Mouse (Mus musculus): Measurements from ENCODE around the gene Zfp574. TPM values are rescaled to one million over a fixed set of nuclear protein-coding genes. Genes with fewer than 3 reads are reported as not detected.

Gene Zfp574
- polyA plus RNA-seq, 1 experiment from 2014 or later = 12.9 TPM

- Histone ChIP-seq H3K4me3 (ENCODE audit: low read depth, low read length) (no peak overlapping the region), H3K9me3 (ENCODE audit: control insufficient read depth, low read length) (no peaks in the 10 kb centered on the region), H3K4me2 (replicated peaks; ENCODE audit: low read depth) (no peak overlapping the region), H3K27ac (replicated peaks) (no peak overlapping the region), H3K9ac (ENCODE audit: low read length) (no peak overlapping the region), H3K36me3 (ENCODE audit: control insufficient read depth, insufficient read depth, low read length) (no peaks in the 10 kb centered on the region), H3K4me1 (replicated peaks; ENCODE audit: control insufficient read depth, insufficient read depth) (no peaks in the 10 kb centered on the region), H3K27me3 (ENCODE audit: control insufficient read depth, insufficient read depth, low read length) (no peaks in the 10 kb centered on the region)
- ATAC-seq (ENCODE audit: low FRiP score, low TSS enrichment) (no peak), DNase-seq (ENCODE audit: low spot score) (no peak)
- TF ChIP-seq EP300 (optimal IDR thresholded peaks at IDR 0.05) (no peak), CTCF (IDR thresholded peaks at IDR 0.05; ENCODE audit: low read depth) (no peak)
- 59% methylated on average over 13 of the region's 13 CpGs for WGBS
Measured at GRCm38 (mm10) chr7:25121240-25121786, 48.9 kb downstream of the Zfp574 start.

GRCm38 (mm10) chr7:25125716-25126281 is 53.4 kb downstream of the Zfp574 start:
- no peaks in the 10 kb centered on the region for H3K9me3 ChIP-seq (ENCODE audit: control insufficient read depth, low read length)
- no peaks in the 10 kb centered on the region for H3K4me1 ChIP-seq (replicated peaks; ENCODE audit: control insufficient read depth, insufficient read depth)
- ATAC-seq (ENCODE audit: low FRiP score, low TSS enrichment) (no peak), DNase-seq (ENCODE audit: low spot score) (no peak)
- no peak for TF ChIP-seq CTCF (IDR thresholded peaks at IDR 0.05; ENCODE audit: low read depth)
- no peak for TF ChIP-seq EP300 (optimal IDR thresholded peaks at IDR 0.05)
- 71% methylated on average over 10 of the region's 10 CpGs for WGBS
- H3K4me3 ChIP-seq (ENCODE audit: low read depth, low read length) = no peak overlapping the region
- H3K27ac ChIP-seq (replicated peaks) = no peak overlapping the region
- no peak overlapping the region for H3K9ac ChIP-seq (ENCODE audit: low read length)
- H3K4me2 ChIP-seq (replicated peaks; ENCODE audit: low read depth) = no peak overlapping the region
- H3K27me3 ChIP-seq (ENCODE audit: control insufficient read depth, insufficient read depth, low read length) = no peaks in the 10 kb centered on the region
- H3K36me3 ChIP-seq (ENCODE audit: control insufficient read depth, insufficient read depth, low read length) = no peaks in the 10 kb centered on the region

- TF ChIP-seq CTCF (IDR thresholded peaks at IDR 0.05; ENCODE audit: low read depth) = no peak
- TF ChIP-seq EP300 (optimal IDR thresholded peaks at IDR 0.05) = no peak
- Histone ChIP-seq H3K9me3 (ENCODE audit: control insufficient read depth, low read length) (no peaks in the 10 kb centered on the region), H3K27ac (replicated peaks) (no peak overlapping the region), H3K9ac (ENCODE audit: low read length) (no peak overlapping the region), H3K27me3 (ENCODE audit: control insufficient read depth, insufficient read depth, low read length) (peaks cover 9% of the 10 kb centered on the region), H3K4me1 (replicated peaks; ENCODE audit: control insufficient read depth, insufficient read depth) (no peaks in the 10 kb centered on the region), H3K4me2 (replicated peaks; ENCODE audit: low read depth) (no peak overlapping the region), H3K4me3 (ENCODE audit: low read depth, low read length) (no peak overlapping the region), H3K36me3 (ENCODE audit: control insufficient read depth, insufficient read depth, low read length) (no peaks in the 10 kb centered on the region)
- ATAC-seq (ENCODE audit: low FRiP score, low TSS enrichment) (no peak), DNase-seq (ENCODE audit: low spot score) (no peak)
- WGBS = 57% methylated on average over 9 of the region's 9 CpGs
Measured at GRCm38 (mm10) chr7:25127971-25128370, 55.6 kb downstream of the Zfp574 start.

GRCm38 (mm10) chr7:25129390-25129979 is 57.1 kb downstream of the Zfp574 start:
- H3K36me3 ChIP-seq (ENCODE audit: control insufficient read depth, insufficient read depth, low read length) = no peaks in the 10 kb centered on the region
- no peak overlapping the region for H3K4me3 ChIP-seq (ENCODE audit: low read depth, low read length)
- H3K27me3 ChIP-seq (ENCODE audit: control insufficient read depth, insufficient read depth, low read length) = peaks cover 9% of the 10 kb centered on the region
- ATAC-seq (ENCODE audit: low FRiP score, low TSS enrichment) = no peak
- no peaks in the 10 kb centered on the region for H3K9me3 ChIP-seq (ENCODE audit: control insufficient read depth, low read length)
- WGBS = 44% methylated on average over 13 of the region's 13 CpGs
- H3K4me2 ChIP-seq (replicated peaks; ENCODE audit: low read depth) = no peak overlapping the region
- DNase-seq (ENCODE audit: low spot score) = no peak
- no peak for TF ChIP-seq CTCF (IDR thresholded peaks at IDR 0.05; ENCODE audit: low read depth)
- no peak for TF ChIP-seq EP300 (optimal IDR thresholded peaks at IDR 0.05)
- H3K9ac ChIP-seq (ENCODE audit: low read length) = no peak overlapping the region
- H3K4me1 ChIP-seq (replicated peaks; ENCODE audit: control insufficient read depth, insufficient read depth) = no peaks in the 10 kb centered on the region
- no peak overlapping the region for H3K27ac ChIP-seq (replicated peaks)

GRCm38 (mm10) chr7:25130565-25130964 is 58.2 kb downstream of the Zfp574 start:
- no peaks in the 10 kb centered on the region for H3K9me3 ChIP-seq (ENCODE audit: control insufficient read depth, low read length)
- H3K36me3 ChIP-seq (ENCODE audit: control insufficient read depth, insufficient read depth, low read length) = no peaks in the 10 kb centered on the region
- H3K4me2 ChIP-seq (replicated peaks; ENCODE audit: low read depth) = no peak overlapping the region
- H3K4me1 ChIP-seq (replicated peaks; ENCODE audit: control insufficient read depth, insufficient read depth) = no peaks in the 10 kb centered on the region
- 80% methylated on average over 11 of the region's 11 CpGs for WGBS
- no peak overlapping the region for H3K4me3 ChIP-seq (ENCODE audit: low read depth, low read length)
- no peak for DNase-seq (ENCODE audit: low spot score)
- no peak for ATAC-seq (ENCODE audit: low FRiP score, low TSS enrichment)
- no peak overlapping the region for H3K27ac ChIP-seq (replicated peaks)
- peaks cover 11% of the 10 kb centered on the region for H3K27me3 ChIP-seq (ENCODE audit: control insufficient read depth, insufficient read depth, low read length)
- H3K9ac ChIP-seq (ENCODE audit: low read length) = no peak overlapping the region
- TF ChIP-seq CTCF (IDR thresholded peaks at IDR 0.05; ENCODE audit: low read depth) = no peak

- Histone ChIP-seq H3K9ac (ENCODE audit: low read length) (no peak overlapping the region), H3K27ac (replicated peaks) (no peak overlapping the region), H3K4me3 (ENCODE audit: low read depth, low read length) (no peak overlapping the region), H3K9me3 (ENCODE audit: control insufficient read depth, low read length) (no peaks in the 10 kb centered on the region), H3K4me1 (replicated peaks; ENCODE audit: control insufficient read depth, insufficient read depth) (no peaks in the 10 kb centered on the region), H3K27me3 (ENCODE audit: control insufficient read depth, insufficient read depth, low read length) (peaks cover 11% of the 10 kb centered on the region), H3K36me3 (ENCODE audit: control insufficient read depth, insufficient read depth, low read length) (no peaks in the 10 kb centered on the region), H3K4me2 (replicated peaks; ENCODE audit: low read depth) (no peak overlapping the region)
- ATAC-seq (ENCODE audit: low FRiP score, low TSS enrichment) (no peak), DNase-seq (ENCODE audit: low spot score) (no peak)
- TF ChIP-seq EP300 (optimal IDR thresholded peaks at IDR 0.05) = no peak
- TF ChIP-seq CTCF (IDR thresholded peaks at IDR 0.05; ENCODE audit: low read depth) = no peak
- 85% methylated on average over 11 of the region's 11 CpGs for WGBS
Measured at GRCm38 (mm10) chr7:25131247-25131646, 58.9 kb downstream of the Zfp574 start.
